ENCODE assay signal across 8 mouse cellular contexts in genomic region chrX:71815631-71816345, GRCm38 (mm10). TPM values are rescaled to one million over a fixed set of nuclear protein-coding genes. Genes with fewer than 3 reads are reported as not detected.
DNase-seq lines count a peak whose midpoint lies in the region; ATAC-seq lines count a peak whose summit lies in the region.

Gene Vma21 (plus strand): TSS chrX:71815924.

- peak within 1 kb of the TSS; percentile 56 for H3K4me2 ChIP-seq in hindbrain, embryonic 14.5 days (replicated peaks)
- H3K4me2 ChIP-seq in midbrain, embryonic 14.5 days (ENCODE audit: low read length): peak within 1 kb of the TSS; percentile 56

- DNase-seq in retina, adult 2 months (ENCODE audit: low read depth, low spot score): peak; percentile 11
- DNase-seq in retina, embryonic 14.5 days (ENCODE audit: low spot score): no peak
- peak; percentile 15 for DNase-seq in cerebellum, adult 11 months
- DNase-seq in gastrocnemius, adult 18-20 months (ENCODE audit: low spot score): peak; percentile 36
- DNase-seq in hindbrain, embryonic 14.5 days (ENCODE audit: low spot score): no peak
- no peak for DNase-seq in left cerebral cortex, postnatal 36 days (ENCODE audit: low spot score in 2 of 2)
- DNase-seq in midbrain, embryonic 14.5 days: no peak

- H3K9me3 ChIP-seq in hindbrain, embryonic 14.5 days (ENCODE audit: control insufficient read depth, low read length): no peaks in the 10 kb centered on the region
- H3K9me3 ChIP-seq in midbrain, embryonic 14.5 days (ENCODE audit: control insufficient read depth, low read length): no peaks in the 10 kb centered on the region

- H3K27me3 ChIP-seq in hindbrain, embryonic 14.5 days (ENCODE audit: control insufficient read depth, insufficient read depth, low read length): no peaks in the 10 kb centered on the region
- no peaks in the 10 kb centered on the region for H3K27me3 ChIP-seq in midbrain, embryonic 14.5 days (ENCODE audit: control insufficient read depth, insufficient read depth, low read length)

- 0 out of 2 replicates have a peak, but pooled peaks cover 4% of the 10 kb centered on the region for H3K4me1 ChIP-seq in hindbrain, embryonic 14.5 days (replicated peaks; ENCODE audit: control insufficient read depth, insufficient read depth, low read length)
- H3K4me1 ChIP-seq in midbrain, embryonic 14.5 days (ENCODE audit: control insufficient read depth, insufficient read depth, low read length): peaks cover 8% of the 10 kb centered on the region; the same call in 1 of the 2 replicates

- intact Hi-C loops in left cerebral cortex, postnatal 36 days (cut with DNase I): no loop called here

- 38% methylated on average over 12 of the region's 12 CpGs for WGBS in hindbrain, embryonic 14.5 days
- 32% methylated on average over 12 of the region's 12 CpGs for WGBS in midbrain, embryonic 14.5 days

- peak within 1 kb of the TSS; percentile 72 for H3K9ac ChIP-seq in hindbrain, embryonic 14.5 days
- peak within 1 kb of the TSS; percentile 60 for H3K9ac ChIP-seq in midbrain, embryonic 14.5 days (replicated peaks; ENCODE audit: low read length)

- H3K27ac ChIP-seq in hindbrain, embryonic 14.5 days: peak within 1 kb of the TSS; percentile 84
- H3K27ac ChIP-seq in midbrain, embryonic 14.5 days (replicated peaks; ENCODE audit: low read depth, low read length): peak within 1 kb of the TSS; percentile 87

- no peaks in the 10 kb centered on the region for H3K36me3 ChIP-seq in hindbrain, embryonic 14.5 days (replicated peaks; ENCODE audit: control insufficient read depth, insufficient read depth)
- H3K36me3 ChIP-seq in midbrain, embryonic 14.5 days (ENCODE audit: control insufficient read depth, insufficient read depth, low read length): no peaks in the 10 kb centered on the region

- ATAC-seq in hindbrain, embryonic 14.5 days (ENCODE audit: low FRiP score): peak; percentile 19
- ATAC-seq in midbrain, embryonic 14.5 days (ENCODE audit: low FRiP score, low TSS enrichment): peak; percentile 18; the same call in 1 of the 2 replicates
- no peak for ATAC-seq in monocyte, adult 5-6 weeks (replicated peaks; ENCODE audit: insufficient number of reproducible peaks, low FRiP score, low TSS enrichment, poor library complexity, severe bottlenecking)

- peak within 1 kb of the TSS; percentile 47 for H3K4me3 ChIP-seq in hindbrain, embryonic 14.5 days (replicated peaks; ENCODE audit: low read length)
- peak within 1 kb of the TSS; percentile 56 for H3K4me3 ChIP-seq in midbrain, embryonic 14.5 days (replicated peaks; ENCODE audit: low read depth, low read length)

RNA-seq across cellular contexts. Expression of gene Vma21, which starts in this region (rescaled TPM):
- total RNA-seq in gastrocnemius, adult 18-20 months (2021): 10 to 100 TPM; 21.2 to 23.1 TPM
- polyA plus RNA-seq in hindbrain, embryonic 14.5 days (2014; fragmentation: Nextera tagmentation; extraction: Ambion mirVana): 46.1 and 50.7 TPM in 2 replicates
- total RNA-seq in left cerebral cortex, postnatal 36 days (2021): 10 to 100 TPM; 29.1 to 32.6 TPM
- polyA plus RNA-seq in midbrain, embryonic 14.5 days (2014; fragmentation: Nextera tagmentation; extraction: Ambion mirVana): 54.6 and 59.6 TPM in 2 replicates
- total RNA-seq in monocyte, adult 5-6 weeks (2017): 6.6 to 9.3 TPM (median 9.1 TPM) in 3 replicates

Comparison
In these comparisons a context has a peak if more than half of its experiments do, and no peak if none do; other contexts are left out.
1. DNase-seq: peak in retina, adult 2 months (single experiment), cerebellum, adult 11 months (single experiment) and gastrocnemius, adult 18-20 months (single experiment); none in retina, embryonic 14.5 days (single experiment), hindbrain, embryonic 14.5 days (single experiment), left cerebral cortex, postnatal 36 days (0 of 2) and midbrain, embryonic 14.5 days (single experiment).